Mouse (Mus musculus): ENCODE data around the gene Exosc1.

DNA sequence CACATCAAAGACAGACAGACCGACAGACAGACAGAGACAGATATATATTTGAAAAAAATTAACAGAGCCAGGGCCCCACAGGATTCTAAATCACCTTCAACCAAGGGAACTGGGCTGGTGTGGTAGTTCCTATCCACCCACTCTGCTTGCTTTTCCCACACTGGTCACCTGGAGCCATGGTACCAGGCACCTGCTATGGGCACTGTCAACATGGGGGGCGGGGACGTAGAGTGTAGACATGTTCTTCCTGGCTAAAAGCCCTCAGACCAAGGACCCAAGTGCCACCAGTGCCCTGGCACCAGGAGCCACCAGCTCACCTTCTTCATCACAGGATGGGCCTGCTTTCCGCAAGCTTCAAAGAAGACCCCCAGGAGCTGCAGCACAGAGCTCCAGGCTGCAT is 51.4 kb downstream of the Exosc1 start:
- no peak for TF ChIP-seq CTCF (IDR thresholded peaks at IDR 0.05; ENCODE audit: low read depth, low read length)
- no peak for TF ChIP-seq POLR2AphosphoS5 (IDR thresholded peaks at IDR 0.05; ENCODE audit: insufficient replicate concordance, low read depth, low read length)
- TF ChIP-seq GATA1 (IDR thresholded peaks at IDR 0.05; ENCODE audit: borderline replicate concordance, low read length), result no peak

All from G1E (cell line).